Mouse (Mus musculus): ENCODE data around the gene Ldhc.
"Not testable (repeated sequence)": the region's sequence is repeated elsewhere in the genome, so short reads cannot be mapped to it uniquely, and the experiment has no call there.

The Ldhc gene

GRCm38 (mm10) chr7:46860996-46861395 lies at the start of gene Ldhc:
Gene Ldhc (plus strand): TSS chr7:46861203.
- in situ Hi-C loops (cut with MboI), result no loop called here

- in situ Hi-C loops (cut with MboI), result no loop called here
Measured at GRCm38 (mm10) chr7:46814012-46814411, 47.0 kb upstream of the Ldhc start.

GRCm38 (mm10) chr7:46820876-46821632 lies 39.9 kb upstream of the Ldhc start:
- in situ Hi-C loops (cut with MboI), result not testable (repeated sequence)

- in situ Hi-C loops (cut with MboI), result no loop called here
Measured at GRCm38 (mm10) chr7:46827046-46827802, 33.8 kb upstream of the Ldhc start.

GRCm38 (mm10) chr7:46827803-46828184 lies 33.2 kb upstream of the Ldhc start:
- in situ Hi-C loops (cut with MboI), result no loop called here

- in situ Hi-C loops (cut with MboI), result no loop called here
Measured at GRCm38 (mm10) chr7:46829911-46830310, 31.1 kb upstream of the Ldhc start.

GRCm38 (mm10) chr7:46830799-46831590 lies 30.0 kb upstream of the Ldhc start:
- in situ Hi-C loops (cut with MboI), result no loop called here

- in situ Hi-C loops (cut with MboI), result no loop called here
Measured at GRCm38 (mm10) chr7:46831693-46832092, 29.3 kb upstream of the Ldhc start.

GRCm38 (mm10) chr7:46832112-46832810 lies 28.7 kb upstream of the Ldhc start:
- in situ Hi-C loops (cut with MboI), result not testable (repeated sequence)

GRCm38 (mm10) chr7:46833266-46833665 lies 27.7 kb upstream of the Ldhc start:
- in situ Hi-C loops (cut with MboI), result no loop called here

GRCm38 (mm10) chr7:46833670-46834255 lies 27.2 kb upstream of the Ldhc start:
- in situ Hi-C loops (cut with MboI), result no loop called here

- in situ Hi-C loops (cut with MboI), result no loop called here
Measured at GRCm38 (mm10) chr7:46834994-46835610, 25.9 kb upstream of the Ldhc start.

- in situ Hi-C loops (cut with MboI), result no loop called here
Measured at GRCm38 (mm10) chr7:46836357-46836756, 24.6 kb upstream of the Ldhc start.

GRCm38 (mm10) chr7:46837073-46837472 lies 23.9 kb upstream of the Ldhc start:
- in situ Hi-C loops (cut with MboI), result no loop called here

- in situ Hi-C loops (cut with MboI), result no loop called here
Measured at GRCm38 (mm10) chr7:46838104-46838671, 22.8 kb upstream of the Ldhc start.

- in situ Hi-C loops (cut with MboI), result no loop called here
Measured at GRCm38 (mm10) chr7:46838891-46839302, 22.1 kb upstream of the Ldhc start.

- in situ Hi-C loops (cut with MboI), result no loop called here
Measured at GRCm38 (mm10) chr7:46839446-46839845, 21.6 kb upstream of the Ldhc start.

GRCm38 (mm10) chr7:46839861-46840260 lies 21.1 kb upstream of the Ldhc start:
- in situ Hi-C loops (cut with MboI), result no loop called here

- in situ Hi-C loops (cut with MboI), result no loop called here
Measured at GRCm38 (mm10) chr7:46840326-46840725, 20.7 kb upstream of the Ldhc start.

GRCm38 (mm10) chr7:46840787-46841525 lies 20.0 kb upstream of the Ldhc start, which contains the start of gene Ldha:
Gene Ldha (plus strand): TSS chr7:46841475.
- in situ Hi-C loops (cut with MboI), result no loop called here
